Mouse (Mus musculus) liver, postnatal 0 days (tissue): ENCODE data around the gene Nmt2.

ENCODE experiments used
- CTCF ChIP-seq: sonication (generic); IDR thresholded peaks from 2 replicates; pipeline ENCODE4 v1.5.1; 2016; ENCODE audit warnings: antibody characterized with exemption, low read depth
- EP300 ChIP-seq: IDR thresholded peaks from 2 replicates; pipeline ENCODE4 v1.6.1; 2016; ENCODE audit warnings: antibody characterized with exemption, low read depth, mild to moderate bottlenecking

GRCm38 (mm10) chr2:3239255-3239654, 44.8 kb upstream of the Nmt2 start:
- TF ChIP-seq EP300 (no peak), CTCF (no peak)
